Mouse (Mus musculus): ENCODE measurements around the gene Ttc25. TPM values are rescaled to one million over a fixed set of nuclear protein-coding genes. Genes with fewer than 3 reads are reported as not detected.

Gene Ttc25
- polyA plus RNA-seq, 1 experiment, result not detected

DNA sequence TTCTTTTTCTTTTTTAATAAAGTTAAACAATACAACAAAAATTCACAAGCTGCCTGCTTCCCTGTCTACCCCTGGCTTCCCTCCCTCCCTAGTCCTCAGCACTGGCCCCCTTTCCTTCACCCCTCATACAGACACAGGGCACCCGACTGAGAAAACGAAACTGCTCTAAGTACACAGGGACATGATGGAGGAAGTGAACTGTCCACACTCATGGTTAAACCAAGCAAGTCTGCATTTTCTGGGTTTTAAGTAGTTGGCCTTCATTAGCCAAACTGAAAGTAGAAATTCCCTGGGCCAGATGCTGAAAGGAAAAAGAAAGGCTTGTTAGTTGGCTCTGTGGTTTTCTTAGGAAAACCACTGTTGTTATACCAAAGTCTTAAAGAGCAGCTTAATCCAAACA is 37.4 kb downstream of the Ttc25 start:
- no peak overlapping the region for H3K4me3 ChIP-seq (ENCODE audit: insufficient read depth, low read depth, low read length)
- H3K27ac ChIP-seq (ENCODE audit: insufficient read depth, low read depth, low read length), result no peak overlapping the region
- 0 out of 2 replicates have a peak, but pooled peaks cover 8% of the 10 kb centered on the region for H3K4me1 ChIP-seq (ENCODE audit: control insufficient read depth, insufficient read depth, low read length)
- TF ChIP-seq POLR2A (IDR thresholded peaks at IDR 0.05; ENCODE audit: insufficient read depth, low read depth, low read length), result no peak
- TF ChIP-seq CTCF (IDR thresholded peaks at IDR 0.05; ENCODE audit: insufficient read depth, low read depth, low read length), result no peak
- 53% methylated on average over 2 of the region's 2 CpGs for WGBS

DNA sequence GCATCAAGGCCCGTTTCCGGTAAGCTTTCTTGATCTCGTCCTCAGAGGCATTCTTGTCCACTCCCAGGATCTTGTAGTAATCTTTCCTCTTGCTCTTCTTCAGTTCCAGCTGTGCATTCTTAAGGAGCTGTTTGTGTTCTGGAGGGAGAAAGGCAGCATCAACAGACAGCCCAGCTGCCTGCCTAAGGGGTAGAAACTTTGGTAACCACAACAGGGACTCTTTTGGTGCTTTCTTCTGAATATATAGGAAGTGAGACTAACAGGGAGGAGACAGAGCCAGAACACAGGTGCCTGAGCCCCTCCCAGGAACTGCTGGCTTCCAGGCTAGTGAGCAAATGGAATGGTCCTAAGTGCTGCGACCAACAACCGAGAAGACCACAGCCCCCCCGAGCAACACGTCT is 39.2 kb downstream of the Ttc25 start:
- WGBS, result 81% methylated on average over 7 of the region's 7 CpGs
- Histone ChIP-seq H3K4me1 (ENCODE audit: control insufficient read depth, insufficient read depth, low read length) (0 out of 2 replicates have a peak, but pooled peaks cover 5% of the 10 kb centered on the region), H3K4me3 (ENCODE audit: insufficient read depth, low read depth, low read length) (no peak overlapping the region), H3K27ac (ENCODE audit: insufficient read depth, low read depth, low read length) (no peak overlapping the region)
- TF ChIP-seq CTCF (IDR thresholded peaks at IDR 0.05; ENCODE audit: insufficient read depth, low read depth, low read length) (no peak), POLR2A (IDR thresholded peaks at IDR 0.05; ENCODE audit: insufficient read depth, low read depth, low read length) (no peak)

DNA sequence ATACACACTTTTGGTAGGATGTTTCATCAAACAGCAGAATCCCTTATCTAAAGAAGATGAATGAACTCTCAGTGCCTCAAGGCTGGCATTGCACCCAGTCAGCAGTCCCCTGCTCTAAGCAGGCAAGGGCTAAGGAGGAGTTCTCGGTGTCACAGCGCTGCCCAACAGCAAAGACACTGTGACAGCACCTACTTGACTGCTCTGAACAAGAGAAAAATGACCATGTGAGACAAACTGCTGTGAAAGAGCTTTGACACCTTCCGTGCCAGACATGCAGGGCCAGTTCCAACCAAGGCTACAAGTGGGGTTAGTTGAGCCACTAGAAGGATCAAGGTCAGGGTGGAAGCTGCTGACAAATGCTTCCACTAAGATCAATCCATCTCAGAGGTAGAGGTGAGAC is 39.7 kb downstream of the Ttc25 start:
- H3K4me1 ChIP-seq (ENCODE audit: control insufficient read depth, insufficient read depth, low read length), result 0 out of 2 replicates have a peak, but pooled peaks cover 5% of the 10 kb centered on the region
- no peak overlapping the region for H3K27ac ChIP-seq (ENCODE audit: insufficient read depth, low read depth, low read length)
- H3K4me3 ChIP-seq (ENCODE audit: insufficient read depth, low read depth, low read length), result no peak overlapping the region
- 92% methylated on average over 3 of the region's 3 CpGs for WGBS
- TF ChIP-seq CTCF (IDR thresholded peaks at IDR 0.05; ENCODE audit: insufficient read depth, low read depth, low read length) (no peak), POLR2A (IDR thresholded peaks at IDR 0.05; ENCODE audit: insufficient read depth, low read depth, low read length) (no peak)

DNA sequence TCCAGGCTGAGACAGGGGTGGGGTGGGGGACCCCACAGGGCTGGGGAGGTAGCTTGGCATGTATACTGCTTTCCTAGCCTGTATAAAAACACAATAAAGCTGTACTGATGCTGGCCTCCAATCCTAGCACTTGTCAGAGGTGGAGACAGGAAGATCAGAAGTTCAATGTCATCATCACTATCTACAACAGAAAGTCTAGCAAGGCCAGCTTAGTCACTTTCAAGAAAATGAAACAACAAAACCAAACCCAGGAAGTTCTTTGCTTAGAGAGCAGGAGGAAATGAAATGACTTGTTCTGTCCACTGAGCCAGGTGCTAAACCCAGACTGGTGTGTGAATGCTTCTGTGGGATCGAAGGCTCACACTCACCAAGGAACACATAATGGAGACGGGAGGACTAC is 43.1 kb downstream of the Ttc25 start:
- TF ChIP-seq POLR2A (IDR thresholded peaks at IDR 0.05; ENCODE audit: insufficient read depth, low read depth, low read length) (no peak), CTCF (IDR thresholded peaks at IDR 0.05; ENCODE audit: insufficient read depth, low read depth, low read length) (no peak)
- Histone ChIP-seq H3K27ac (ENCODE audit: insufficient read depth, low read depth, low read length) (no peak overlapping the region), H3K4me1 (ENCODE audit: control insufficient read depth, insufficient read depth, low read length) (no peaks in the 10 kb centered on the region), H3K4me3 (ENCODE audit: insufficient read depth, low read depth, low read length) (no peak overlapping the region)
- 77% methylated on average over 2 of the region's 2 CpGs for WGBS

DNA sequence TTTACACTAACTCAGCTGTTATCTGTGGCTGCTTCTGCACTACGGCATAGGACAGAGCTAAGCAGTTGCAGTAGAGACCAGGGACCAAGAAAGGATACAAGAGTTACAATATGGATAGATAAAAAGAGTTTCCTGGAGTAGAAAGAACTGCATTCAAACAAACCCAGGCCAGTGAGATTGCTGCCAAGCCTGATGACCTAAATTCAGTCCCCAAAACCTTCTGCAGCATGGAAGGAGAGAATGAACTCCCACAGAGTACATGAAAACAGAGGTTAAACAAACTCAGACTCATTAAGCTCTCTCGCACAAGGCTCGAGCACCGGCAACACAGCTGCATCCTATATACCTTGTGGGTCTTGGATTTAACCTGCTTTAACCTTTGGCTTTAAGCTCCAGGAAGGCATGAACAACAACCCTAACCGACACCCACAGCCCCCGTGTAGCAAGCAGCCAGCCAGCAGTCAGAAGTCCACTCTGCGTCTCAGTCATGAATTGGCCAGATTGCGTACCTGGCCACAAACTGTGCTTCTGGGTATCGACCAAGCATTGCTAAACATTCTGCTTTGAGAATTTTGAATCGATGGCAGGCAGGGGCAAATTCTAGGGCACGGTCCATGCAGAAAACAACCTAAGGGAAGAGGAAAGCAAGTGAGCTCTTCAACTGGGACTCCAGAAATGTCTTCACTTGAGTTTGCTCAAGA is 47.1 kb downstream of the Ttc25 start:
- 0 out of 2 replicates have a peak overlapping the region, but pooled peaks have one; percentile 45 for H3K27ac ChIP-seq (ENCODE audit: insufficient read depth, low read depth, low read length)
- TF ChIP-seq POLR2A (IDR thresholded peaks at IDR 0.05; ENCODE audit: insufficient read depth, low read depth, low read length), result no peak
- TF ChIP-seq CTCF (IDR thresholded peaks at IDR 0.05; ENCODE audit: insufficient read depth, low read depth, low read length), result no peak
- no peaks in the 10 kb centered on the region for H3K4me1 ChIP-seq (ENCODE audit: control insufficient read depth, insufficient read depth, low read length)
- H3K4me3 ChIP-seq (ENCODE audit: insufficient read depth, low read depth, low read length), result no peak overlapping the region
- WGBS, result 36% methylated on average over 11 of the region's 11 CpGs

DNA sequence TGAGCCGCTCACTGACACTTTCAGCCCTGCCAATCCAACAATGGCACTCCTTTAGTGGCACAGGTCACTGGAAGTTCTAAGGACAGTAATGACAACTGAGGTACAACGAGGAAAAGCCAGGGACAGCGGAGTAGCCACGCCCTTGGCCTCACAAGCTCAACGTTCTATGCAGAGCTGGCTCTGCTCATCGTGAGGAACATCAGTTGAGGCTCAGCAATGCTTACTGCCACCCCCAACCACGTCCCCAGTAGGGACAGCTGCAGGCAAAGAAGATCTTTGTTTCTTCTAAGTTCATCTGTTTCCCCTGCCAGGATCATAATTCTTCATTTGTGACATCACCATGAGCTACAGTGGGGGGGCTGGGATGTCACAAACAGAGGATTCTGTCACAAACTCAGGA is 49.2 kb downstream of the Ttc25 start:
- 80% methylated on average over 7 of the region's 7 CpGs for WGBS
- TF ChIP-seq POLR2A (IDR thresholded peaks at IDR 0.05; ENCODE audit: insufficient read depth, low read depth, low read length) (no peak), CTCF (IDR thresholded peaks at IDR 0.05; ENCODE audit: insufficient read depth, low read depth, low read length) (no peak)
- no peak overlapping the region for H3K27ac ChIP-seq (ENCODE audit: insufficient read depth, low read depth, low read length)
- H3K4me1 ChIP-seq (ENCODE audit: control insufficient read depth, insufficient read depth, low read length), result no peaks in the 10 kb centered on the region
- H3K4me3 ChIP-seq (ENCODE audit: insufficient read depth, low read depth, low read length), result no peak overlapping the region

DNA sequence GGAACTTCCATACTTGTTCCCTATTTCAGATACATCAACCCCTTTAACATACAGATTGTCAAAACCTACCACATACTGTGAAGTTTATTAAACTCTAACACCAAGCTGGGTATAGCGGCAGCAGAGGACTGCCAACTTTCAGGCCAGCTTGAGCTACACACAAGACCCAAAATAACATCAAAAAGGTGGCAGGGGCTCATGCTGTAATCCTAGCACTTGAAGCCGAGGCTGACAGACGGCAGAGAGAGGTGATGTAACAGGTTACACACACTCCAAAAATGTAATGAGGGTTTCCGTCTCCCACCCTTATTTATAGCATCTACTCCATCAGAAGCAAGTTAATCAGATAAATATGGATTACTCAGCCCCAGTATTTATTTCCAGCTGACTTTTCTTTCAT is 50.1 kb downstream of the Ttc25 start:
- no peaks in the 10 kb centered on the region for H3K4me1 ChIP-seq (ENCODE audit: control insufficient read depth, insufficient read depth, low read length)
- 62% methylated on average over 4 of the region's 4 CpGs for WGBS
- H3K4me3 ChIP-seq (ENCODE audit: insufficient read depth, low read depth, low read length), result no peak overlapping the region
- no peak for TF ChIP-seq POLR2A (IDR thresholded peaks at IDR 0.05; ENCODE audit: insufficient read depth, low read depth, low read length)
- TF ChIP-seq CTCF (IDR thresholded peaks at IDR 0.05; ENCODE audit: insufficient read depth, low read depth, low read length), result no peak
- no peak overlapping the region for H3K27ac ChIP-seq (ENCODE audit: insufficient read depth, low read depth, low read length)

DNA sequence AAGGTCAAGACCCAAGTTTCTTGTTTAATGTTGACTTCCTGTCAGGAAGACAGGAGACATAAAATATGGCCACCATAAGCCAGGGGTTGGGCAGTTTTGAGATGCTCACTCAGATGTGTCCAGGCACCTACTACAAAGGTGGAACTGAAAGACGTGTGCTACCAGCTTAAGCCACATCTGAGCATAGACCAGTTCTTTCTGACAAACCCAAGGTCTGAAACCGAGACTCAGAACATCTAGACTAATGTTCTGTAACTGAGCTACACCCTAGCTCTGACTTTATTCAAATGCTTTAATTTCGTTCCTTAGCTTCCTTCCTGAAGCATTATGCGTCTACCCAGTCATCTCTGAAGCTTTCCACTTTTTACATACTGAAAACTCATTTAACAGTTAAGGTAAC is 52.7 kb downstream of the Ttc25 start:
- no peak overlapping the region for H3K27ac ChIP-seq (ENCODE audit: insufficient read depth, low read depth, low read length)
- 89% methylated on average over 4 of the region's 4 CpGs for WGBS

DNA sequence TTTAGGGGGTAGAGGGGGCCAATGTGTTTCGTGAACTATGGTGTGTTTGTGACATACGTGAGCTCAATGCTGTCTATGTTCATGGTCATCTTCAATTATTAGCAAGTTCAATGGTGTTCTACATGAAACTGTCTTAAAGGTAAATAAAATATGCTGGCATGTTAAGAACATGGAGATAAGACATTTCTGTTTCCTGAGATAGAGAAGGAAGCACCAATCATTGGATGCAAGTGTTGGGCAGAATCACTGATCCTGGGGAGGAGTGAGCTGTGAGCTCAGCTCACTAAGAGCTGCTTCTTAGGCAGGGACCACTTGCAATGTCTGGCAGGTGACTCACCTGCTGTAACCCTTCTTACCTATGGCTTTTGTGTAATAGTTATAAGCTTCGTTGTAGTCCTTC is 56.0 kb downstream of the Ttc25 start:
- Histone ChIP-seq H3K4me3 (ENCODE audit: insufficient read depth, low read depth, low read length) (no peak overlapping the region), H3K27ac (ENCODE audit: insufficient read depth, low read depth, low read length) (no peak overlapping the region), H3K4me1 (ENCODE audit: control insufficient read depth, insufficient read depth, low read length) (peaks cover 16% of the 10 kb centered on the region)
- TF ChIP-seq POLR2A (IDR thresholded peaks at IDR 0.05; ENCODE audit: insufficient read depth, low read depth, low read length) (no peak), CTCF (IDR thresholded peaks at IDR 0.05; ENCODE audit: insufficient read depth, low read depth, low read length) (no peak)
- 91% methylated on average over 3 of the region's 3 CpGs for WGBS

More for the DNA sequence above, 52.7 kb downstream of the Ttc25 start:
- Histone ChIP-seq H3K4me3 (ENCODE audit: insufficient read depth, low read depth, low read length) (no peak overlapping the region), H3K4me1 (ENCODE audit: control insufficient read depth, insufficient read depth, low read length) (peaks cover under 1% of the 10 kb centered on the region)
- no peak for TF ChIP-seq POLR2A (IDR thresholded peaks at IDR 0.05; ENCODE audit: insufficient read depth, low read depth, low read length)
- no peak for TF ChIP-seq CTCF (IDR thresholded peaks at IDR 0.05; ENCODE audit: insufficient read depth, low read depth, low read length)

Measured in olfactory bulb, adult 2 months (tissue).